Mouse (Mus musculus) frontal cortex, postnatal 14 days (tissue): ENCODE measurements around the gene Ly6g6e.
"Not testable (repeated sequence)": the region's sequence is repeated elsewhere in the genome, so short reads cannot be mapped to it uniquely, and the experiment has no call there.

Source experiments
- DNase-seq, 2 experiments: peaks; one replicate each; pipeline ENCODE4 v3.0.0; 2022; ENCODE audit warnings: low spot score in 2 of 2

The Ly6g6e gene

GRCm38 (mm10) chr17:35076507-35077176 lies at the start of gene Ly6g6e:
Gene Ly6g6e, plus strand, starts transcription at chr17:35076902.
- DNase-seq, result no peak

- peak in 1 of 2 experiments; percentile 51 for DNase-seq
Measured at GRCm38 (mm10) chr17:35027277-35028068, 49.2 kb upstream of the Ly6g6e start, which contains the start of gene Sapcd1. Gene Sapcd1, minus strand, starts transcription at chr17:35028016.

GRCm38 (mm10) chr17:35028315-35028714 lies 48.4 kb upstream of the Ly6g6e start:
- DNase-seq, result no peak

GRCm38 (mm10) chr17:35029691-35030532 lies 46.8 kb upstream of the Ly6g6e start:
- no peak for DNase-seq

GRCm38 (mm10) chr17:35031272-35031671 lies 45.4 kb upstream of the Ly6g6e start:
- DNase-seq, result no peak

GRCm38 (mm10) chr17:35031880-35032279 lies 44.8 kb upstream of the Ly6g6e start:
- no peak for DNase-seq

- DNase-seq, result no peak
Measured at GRCm38 (mm10) chr17:35032323-35032870, 44.3 kb upstream of the Ly6g6e start.

GRCm38 (mm10) chr17:35033703-35034102 lies 43.0 kb upstream of the Ly6g6e start:
- not testable (repeated sequence) for DNase-seq

- DNase-seq, result no peak
Measured at GRCm38 (mm10) chr17:35034896-35035295, 41.8 kb upstream of the Ly6g6e start.

- no peak for DNase-seq
Measured at GRCm38 (mm10) chr17:35039121-35039873, 37.4 kb upstream of the Ly6g6e start.

GRCm38 (mm10) chr17:35043794-35044193 lies 32.9 kb upstream of the Ly6g6e start:
- DNase-seq, result no peak

GRCm38 (mm10) chr17:35044904-35045806 lies 31.5 kb upstream of the Ly6g6e start:
- DNase-seq, result no peak

- DNase-seq, result no peak
Measured at GRCm38 (mm10) chr17:35045807-35046680, 30.7 kb upstream of the Ly6g6e start.

GRCm38 (mm10) chr17:35046681-35047455 lies 29.8 kb upstream of the Ly6g6e start, which contains the start of gene Msh5:
Gene Msh5, minus strand, starts transcription at chr17:35046745.
- DNase-seq, result peak; percentile 92 to 95

- DNase-seq, result no peak
Measured at GRCm38 (mm10) chr17:35047688-35048087, 29.0 kb upstream of the Ly6g6e start.

GRCm38 (mm10) chr17:35048149-35048931 lies 28.4 kb upstream of the Ly6g6e start:
- DNase-seq, result no peak

GRCm38 (mm10) chr17:35048932-35049440 lies 27.7 kb upstream of the Ly6g6e start:
- DNase-seq, result no peak
